Mouse (Mus musculus) lung, postnatal 36 days (tissue): ENCODE measurements at regions not wholly inside any gene's neighbourhood (a gene's known extent, or its start where the extent isn't known, plus 50 kb on each side); places are given as distances from the start of the nearest gene placed in this dataset.
"Not testable (repeated sequence)": the region's sequence is repeated elsewhere in the genome, so short reads cannot be mapped to it uniquely, and the experiment has no call there.

Experiments
- DNase-seq: peaks from one replicate; pipeline ENCODE4 v3.0.0; 2022; ENCODE audit warnings: mixed read lengths

DNA sequence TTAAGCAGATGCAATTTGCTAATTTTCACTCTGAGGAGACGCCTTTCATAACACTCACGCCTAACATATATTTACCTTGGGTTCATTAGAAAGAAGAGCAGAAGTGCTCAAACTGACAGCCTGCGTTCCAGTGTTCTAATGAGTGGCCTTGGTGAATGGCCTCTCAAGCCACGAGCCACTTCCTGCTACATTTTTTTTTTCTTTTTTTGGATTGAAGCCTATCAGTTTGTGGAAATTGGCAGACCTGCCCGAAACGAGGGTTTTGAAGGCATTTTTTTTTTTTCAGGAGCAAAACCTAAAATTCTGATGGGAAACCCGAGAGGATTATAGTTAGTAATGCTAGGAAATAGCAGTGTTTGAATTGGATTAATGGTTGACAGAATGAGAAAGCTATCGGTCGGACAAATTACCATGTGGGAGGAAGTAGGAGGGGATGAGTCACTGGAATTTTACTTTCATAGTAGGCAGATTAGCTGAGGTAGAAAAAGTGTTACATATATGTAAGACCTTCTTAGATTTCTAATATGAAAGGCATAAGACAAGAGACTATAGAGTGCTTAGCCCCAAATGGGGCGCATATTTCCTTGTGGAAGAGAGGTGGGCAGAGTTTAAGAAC lies 113.7 kb upstream of the Cwc22 start:
- DNase-seq = peak; percentile 38

DNA sequence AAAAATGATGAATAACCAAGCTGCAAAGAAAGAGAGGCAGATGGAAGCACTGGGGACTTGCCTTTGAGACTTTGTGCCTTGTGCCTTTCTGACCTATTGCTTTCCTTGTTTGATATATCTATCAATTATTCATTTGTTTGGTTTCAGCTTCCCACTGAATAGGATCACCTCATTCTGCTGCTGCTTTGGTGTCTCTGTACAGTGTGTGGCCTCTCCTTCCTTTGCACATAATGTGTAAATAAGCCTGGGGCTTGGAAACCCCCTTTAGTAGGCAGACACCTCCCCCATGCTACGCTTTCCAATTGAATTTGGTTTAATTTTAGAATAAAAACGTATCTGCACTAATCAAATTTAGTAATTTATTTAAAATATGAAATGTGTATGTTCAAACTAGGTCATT lies 112.8 kb upstream of the Cwc22 start:
- no peak for DNase-seq

DNA sequence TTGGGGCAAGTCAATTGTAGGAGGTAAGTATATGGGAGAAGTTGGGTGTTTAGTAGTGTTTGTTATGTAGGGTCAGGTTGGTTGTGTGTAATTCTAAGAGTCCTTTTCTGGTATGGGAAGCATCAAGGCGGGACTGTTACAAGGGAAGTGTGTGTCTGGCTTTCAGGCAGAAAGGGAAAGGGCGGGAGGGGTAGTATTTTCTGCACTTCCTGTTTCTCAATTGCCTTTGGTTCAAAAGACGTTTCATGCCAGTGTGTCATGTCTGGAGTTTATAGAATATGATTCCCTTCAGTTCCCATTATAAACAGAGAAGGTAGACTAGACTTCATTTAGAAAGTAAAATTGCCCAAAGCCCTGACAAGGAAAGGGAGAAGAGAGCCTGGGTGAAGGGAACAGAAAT lies 107.7 kb upstream of the Cwc22 start:
- no peak for DNase-seq

DNA sequence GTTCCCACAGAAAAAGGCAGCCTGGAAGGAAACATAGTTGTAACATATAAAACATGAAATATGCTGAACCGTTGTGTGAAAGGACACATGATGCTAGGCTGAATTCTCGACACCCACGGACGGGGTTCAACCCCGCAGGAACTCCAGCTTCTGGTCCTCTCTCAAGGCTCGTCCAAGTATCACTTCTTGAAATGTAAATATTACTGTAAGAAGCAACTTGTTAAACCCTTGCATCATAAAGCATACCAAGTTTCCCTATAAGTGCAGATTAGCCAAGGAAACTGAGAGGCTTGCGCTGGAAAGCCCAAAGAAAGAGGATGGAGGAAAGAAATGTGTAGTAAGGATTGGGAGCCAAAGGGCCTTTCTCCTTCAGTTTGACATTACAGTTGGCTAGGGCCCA lies 104.4 kb upstream of the Cwc22 start:
- DNase-seq = no peak

DNA sequence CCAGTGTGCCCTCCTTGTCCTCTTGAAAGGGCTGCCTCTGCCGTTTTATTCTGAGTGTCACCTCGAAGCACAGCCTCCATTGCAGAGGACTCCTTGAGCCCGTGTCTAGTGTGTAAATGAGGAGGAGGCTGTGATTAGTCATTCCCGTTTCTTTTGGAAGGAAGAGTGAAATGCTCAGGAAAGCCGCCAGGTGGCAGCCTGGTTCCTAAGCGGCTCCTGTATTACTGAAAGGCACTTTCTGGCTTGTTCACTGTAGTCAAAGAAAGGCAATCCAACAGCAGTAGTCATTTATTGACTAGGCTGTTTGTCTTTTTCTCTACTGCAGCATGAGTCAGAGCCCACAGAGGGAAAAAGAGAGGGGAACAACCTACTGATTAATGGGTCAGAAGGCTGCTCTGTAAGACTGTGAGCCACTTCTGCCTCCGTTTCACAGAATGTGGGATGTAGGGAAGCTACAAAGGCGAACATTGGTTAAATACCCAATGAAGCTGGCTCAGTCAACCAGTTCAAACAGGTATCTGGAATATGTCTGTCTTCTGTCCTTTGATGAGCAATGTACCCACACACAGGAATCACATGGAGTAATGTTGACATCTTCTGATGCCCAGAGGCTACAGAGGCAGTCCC lies 103.2 kb upstream of the Cwc22 start:
- DNase-seq = peak; percentile 85

DNA sequence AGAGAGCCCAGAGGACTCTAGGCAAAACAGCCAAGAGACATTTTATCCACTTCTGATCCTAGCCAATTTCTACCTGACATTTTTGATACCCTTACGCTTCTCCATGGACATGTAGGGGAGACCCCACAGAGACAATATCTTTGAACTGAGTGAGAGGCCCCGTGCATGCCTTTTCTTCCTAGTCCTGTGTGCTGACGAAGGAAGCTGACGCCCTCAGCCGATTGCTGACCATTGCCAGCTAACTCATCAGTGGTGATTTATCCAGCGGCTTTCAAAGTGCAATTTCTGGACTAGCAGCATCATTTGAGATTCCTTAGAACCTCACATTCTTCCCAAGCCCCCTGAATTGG lies 102.5 kb upstream of the Cwc22 start:
- DNase-seq = no peak

DNA sequence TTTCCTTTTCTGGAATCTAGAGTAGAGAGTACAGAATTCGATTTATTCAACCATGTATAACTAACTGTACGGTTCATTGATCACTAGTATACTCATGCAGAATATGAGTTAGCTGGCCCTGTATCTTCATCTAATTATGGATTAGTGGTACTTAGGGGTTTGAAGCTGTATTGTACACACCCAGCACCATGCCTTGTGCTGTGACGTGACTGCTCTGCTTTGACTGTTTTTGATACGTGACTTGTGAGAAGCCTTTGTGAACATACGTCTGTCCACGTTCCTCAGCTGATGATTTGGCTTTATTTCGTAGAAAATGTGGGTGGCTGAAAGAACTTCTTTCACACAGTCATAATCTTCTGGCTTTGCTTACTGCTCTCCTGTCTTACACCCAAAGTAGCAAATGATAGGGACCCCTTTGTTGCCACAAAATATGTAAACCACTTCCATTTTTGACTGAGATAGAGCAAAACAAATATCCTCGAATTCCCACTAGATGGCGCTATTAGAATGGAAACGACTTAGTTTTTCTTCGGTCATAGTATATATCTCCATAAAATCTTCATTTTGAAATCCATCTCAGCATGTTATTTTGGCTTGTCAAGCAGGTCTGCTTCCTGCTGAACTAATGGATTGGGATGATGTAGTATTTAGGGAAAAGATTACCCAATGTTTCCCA lies 102.0 kb upstream of the Cwc22 start:
- DNase-seq = peak; percentile 25

DNA sequence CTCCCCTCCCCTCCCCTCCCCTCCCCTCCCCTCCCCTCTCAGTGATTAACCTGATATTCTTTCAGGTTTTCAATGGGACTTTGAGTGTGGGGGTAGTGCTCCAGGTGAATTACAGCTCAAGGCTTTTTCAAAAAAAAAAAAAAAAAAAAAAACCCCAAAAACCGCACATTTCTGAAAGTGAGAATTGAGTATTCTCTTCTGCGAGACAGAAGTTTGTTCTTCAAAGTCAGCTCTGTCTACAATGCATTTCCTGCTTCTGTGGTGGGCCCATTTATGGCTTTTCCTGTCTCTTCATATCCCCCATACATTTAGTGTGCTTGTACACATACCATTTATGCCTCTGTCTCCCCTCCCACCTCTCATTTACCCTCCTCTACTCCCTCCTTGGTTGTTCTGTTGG lies 81.1 kb upstream of the Cwc22 start:
- no peak for DNase-seq

DNA sequence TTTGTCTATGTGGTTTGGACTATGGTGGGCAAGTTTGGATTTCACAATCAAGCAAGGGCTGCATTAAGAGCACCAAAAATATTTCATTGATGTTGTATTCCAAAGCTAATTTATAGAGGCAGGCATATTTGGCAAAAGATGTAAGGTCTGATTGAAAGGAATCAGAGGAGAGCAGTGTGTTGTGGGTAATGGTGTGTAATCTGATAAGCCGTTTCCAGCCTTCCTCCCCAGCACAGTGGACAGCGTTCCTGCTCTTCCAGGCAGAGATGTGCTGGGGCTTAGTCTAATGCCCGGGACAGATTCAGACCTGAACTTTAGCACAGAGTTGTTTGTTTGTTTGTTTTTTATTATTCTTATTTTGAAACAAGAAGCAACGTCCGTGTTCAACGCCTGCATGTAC lies 80.6 kb upstream of the Cwc22 start:
- DNase-seq = no peak

DNA sequence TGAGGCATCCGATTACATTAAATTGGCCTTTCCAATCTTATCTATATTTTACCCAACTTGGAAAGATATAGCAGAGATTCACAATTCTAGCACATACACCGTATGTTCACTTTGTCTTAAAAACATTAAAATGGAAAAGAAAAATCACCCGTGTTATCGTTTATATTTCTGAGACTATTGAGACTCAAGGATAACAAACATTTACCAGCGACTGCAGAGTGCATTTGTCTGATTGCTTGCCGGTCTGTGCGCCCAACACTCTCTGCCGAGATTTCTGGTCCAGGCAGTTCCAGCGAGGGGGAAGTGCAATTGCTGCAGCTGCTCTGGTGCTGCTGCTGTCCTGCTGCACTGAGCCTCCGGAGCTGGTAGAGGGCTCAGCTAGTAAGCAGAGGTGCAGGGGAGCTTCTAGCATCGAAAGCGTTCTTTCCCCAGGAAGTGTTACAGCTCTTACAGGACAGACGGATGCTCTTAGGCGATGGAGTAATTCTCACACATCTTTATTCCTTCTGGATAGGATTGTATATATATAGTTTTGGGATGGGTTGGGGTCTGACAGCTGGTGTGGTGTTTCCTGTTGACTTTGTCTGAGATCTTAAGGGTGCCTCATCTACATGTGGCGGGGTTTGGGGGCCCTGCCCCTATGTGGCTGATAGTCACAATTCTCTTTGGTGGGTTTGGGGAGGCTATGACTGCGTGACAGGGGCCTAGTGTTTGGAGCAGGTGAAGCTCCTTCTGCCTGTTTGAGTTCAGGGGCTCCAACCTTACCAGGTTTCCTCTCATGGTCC lies 79.7 kb upstream of the Cwc22 start:
- no peak for DNase-seq

DNA sequence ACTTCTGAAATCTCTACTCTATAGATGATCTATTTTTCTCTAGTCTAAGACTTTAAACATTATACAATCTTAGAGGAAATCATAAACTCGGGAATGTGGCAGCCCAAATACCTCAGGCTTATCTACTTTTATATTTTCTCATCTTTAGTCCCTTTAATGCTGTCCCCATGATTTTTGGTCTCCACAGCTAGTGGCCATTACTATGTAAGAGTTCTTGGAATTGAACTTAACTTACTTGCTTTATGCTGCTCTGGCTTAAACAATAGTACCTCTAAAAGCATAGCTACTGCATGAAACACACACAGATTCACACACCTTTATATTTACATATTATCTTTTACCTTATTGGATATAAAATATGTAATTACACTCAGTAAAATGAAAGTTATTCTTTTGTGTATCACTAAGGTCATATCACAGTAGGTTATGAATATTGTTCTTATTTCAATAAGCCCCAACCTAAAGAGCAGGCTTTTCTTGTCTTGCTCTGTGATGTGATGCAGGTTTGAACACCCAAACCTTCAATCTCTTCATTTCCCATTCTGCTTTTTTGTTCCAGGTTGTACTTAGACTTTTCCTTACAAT lies 78.9 kb upstream of the Cwc22 start:
- no peak for DNase-seq

DNA sequence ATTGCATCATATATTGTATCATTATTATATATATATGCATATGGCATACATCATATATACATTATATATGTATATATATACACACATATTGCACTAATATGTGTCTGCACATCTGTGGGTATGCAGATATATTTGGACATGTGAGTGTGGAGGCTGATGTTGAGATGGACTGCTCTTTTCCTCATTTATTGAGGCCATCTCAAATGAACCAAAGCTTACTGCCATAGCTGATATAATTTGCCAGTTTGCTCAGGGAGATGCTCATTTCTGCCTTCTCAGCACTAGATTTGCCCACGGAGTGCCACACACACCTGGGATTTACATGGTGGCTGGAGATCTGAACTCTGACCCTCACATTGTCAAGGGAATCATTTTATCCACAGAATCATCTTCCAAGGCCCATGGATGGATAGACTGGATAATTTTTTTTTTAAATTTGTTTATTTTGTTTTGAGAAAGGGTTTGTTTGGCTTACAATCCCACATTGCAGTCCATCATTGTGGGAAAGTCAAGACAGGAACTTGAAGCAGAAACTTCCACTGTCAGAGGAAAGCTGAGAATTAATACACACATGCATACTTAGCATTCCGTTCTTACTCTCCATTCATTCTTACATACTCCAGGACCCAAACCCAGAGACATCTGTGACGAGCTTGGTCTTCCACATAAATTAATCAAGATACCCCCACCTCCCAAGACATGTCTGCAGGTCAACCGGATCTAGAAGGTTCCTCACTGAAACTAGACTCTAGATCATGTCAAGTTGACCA lies 77.9 kb upstream of the Cwc22 start:
- no peak for DNase-seq

DNA sequence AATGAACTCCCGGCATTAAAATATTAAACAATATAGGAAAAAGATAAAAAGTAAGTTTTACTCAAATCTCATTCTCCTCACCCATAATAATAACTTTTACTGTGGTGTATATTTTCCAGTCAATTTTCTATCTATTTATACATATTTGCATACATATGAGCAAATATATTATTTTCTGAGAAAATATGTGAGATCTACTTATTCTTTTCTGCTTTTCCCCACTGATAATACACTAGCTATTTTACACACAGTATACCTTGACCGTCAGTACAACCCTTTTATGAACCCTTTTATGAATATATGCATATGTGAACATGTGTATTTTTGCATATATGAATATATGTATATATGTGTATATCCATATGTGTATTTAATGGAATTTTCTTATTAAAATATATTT lies 77.2 kb upstream of the Cwc22 start:
- no peak for DNase-seq

DNA sequence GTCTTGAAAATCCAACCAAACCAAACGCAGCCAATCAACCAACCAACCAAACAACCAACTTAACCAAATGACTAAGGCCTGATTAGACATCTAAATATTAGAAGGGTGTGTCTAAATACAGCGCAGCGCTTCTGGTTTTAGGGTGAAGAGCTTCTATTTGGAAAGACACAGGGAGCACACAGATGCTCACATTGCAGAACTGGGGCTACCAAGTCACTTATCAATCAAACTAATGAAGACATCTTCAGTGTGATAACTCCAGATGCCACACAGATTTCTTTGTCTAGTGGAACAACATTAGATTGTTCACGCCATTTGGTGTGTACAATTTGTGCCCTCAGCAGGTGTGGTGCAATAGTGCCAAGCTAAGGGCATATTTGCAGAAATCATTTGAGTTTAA lies 76.6 kb upstream of the Cwc22 start:
- DNase-seq = no peak

DNA sequence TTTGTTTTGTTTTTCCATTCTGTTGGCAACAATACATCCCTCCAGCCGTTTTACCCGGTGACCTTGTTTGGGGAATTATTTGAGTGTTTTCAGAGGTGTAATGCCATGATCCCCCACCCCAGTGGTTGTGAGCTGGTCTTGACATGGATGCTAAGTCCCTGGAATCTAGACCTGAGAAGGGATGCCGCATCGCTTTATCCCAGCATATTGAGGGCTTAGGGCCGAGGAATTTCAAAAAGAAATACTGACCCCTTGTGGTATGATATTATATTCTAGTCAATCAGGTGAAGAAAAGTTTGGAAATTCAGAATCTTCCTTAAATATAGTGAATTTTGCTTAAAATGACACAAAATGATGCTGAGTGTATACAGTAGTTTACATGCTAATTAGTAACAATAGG lies 75.7 kb upstream of the Cwc22 start:
- DNase-seq = no peak

DNA sequence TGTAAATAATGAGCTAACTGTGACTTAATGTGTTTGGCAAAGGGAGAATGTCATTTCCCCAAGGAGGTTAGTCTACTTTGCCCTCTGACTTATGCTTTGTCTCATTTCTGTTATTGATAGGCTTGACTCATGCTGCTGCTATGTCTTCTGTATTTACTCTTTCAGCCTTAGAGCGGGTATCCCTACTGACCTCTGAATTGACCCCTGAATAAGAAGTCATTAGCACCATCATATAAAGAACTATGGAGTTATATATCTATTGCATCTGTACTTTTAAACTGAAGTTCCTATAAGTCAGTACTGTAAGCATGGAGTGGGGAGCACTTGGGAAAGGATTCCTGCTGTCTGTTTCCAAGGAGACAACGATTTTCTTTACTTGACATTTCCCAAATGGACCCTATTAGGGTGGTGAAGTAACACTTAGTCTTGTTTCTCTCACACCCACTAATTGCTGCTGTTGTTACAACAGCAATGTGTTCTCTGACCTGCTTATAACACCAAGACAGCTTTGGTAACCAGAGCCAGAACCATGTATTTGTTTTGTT lies 75.3 kb upstream of the Cwc22 start:
- DNase-seq = no peak

DNA sequence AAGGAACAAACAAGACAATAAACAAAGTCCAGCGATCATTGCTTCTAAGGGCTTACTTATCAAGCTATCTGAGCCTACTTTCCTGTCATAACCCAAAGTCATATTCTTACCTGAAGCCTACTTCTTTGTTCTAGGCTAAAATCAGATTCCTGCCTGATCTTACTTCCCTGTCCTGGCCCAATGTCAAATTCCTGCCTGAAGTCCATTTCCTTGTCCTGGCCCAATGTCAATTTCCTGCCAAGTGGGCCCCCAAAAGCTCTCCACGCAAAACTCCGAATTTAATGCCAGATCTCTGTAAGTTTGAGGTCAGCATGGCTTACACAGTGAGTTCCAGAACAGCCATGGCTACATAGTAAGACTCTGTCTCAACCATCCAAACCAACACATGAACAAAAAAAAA lies 74.3 kb upstream of the Cwc22 start:
- no peak for DNase-seq

DNA sequence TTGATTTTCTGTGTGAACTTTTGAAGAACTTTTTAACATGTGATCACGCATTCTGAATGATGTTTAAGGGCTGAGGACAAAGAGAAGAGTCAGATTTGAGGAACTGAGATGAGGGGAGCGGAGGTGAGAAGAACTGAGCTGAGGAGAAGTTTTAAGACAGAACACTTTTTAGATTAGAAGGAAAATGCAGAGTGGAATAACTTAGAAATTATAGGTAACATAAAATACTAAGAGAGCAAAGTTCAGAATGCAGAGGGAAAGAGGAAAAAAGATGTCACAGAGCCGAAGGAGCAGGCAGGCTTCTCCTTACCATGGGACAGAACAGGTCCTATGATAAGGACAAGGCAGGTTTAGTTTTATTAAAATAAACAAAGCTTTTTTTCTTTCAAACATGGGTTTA lies 73.7 kb upstream of the Cwc22 start:
- DNase-seq = no peak

DNA sequence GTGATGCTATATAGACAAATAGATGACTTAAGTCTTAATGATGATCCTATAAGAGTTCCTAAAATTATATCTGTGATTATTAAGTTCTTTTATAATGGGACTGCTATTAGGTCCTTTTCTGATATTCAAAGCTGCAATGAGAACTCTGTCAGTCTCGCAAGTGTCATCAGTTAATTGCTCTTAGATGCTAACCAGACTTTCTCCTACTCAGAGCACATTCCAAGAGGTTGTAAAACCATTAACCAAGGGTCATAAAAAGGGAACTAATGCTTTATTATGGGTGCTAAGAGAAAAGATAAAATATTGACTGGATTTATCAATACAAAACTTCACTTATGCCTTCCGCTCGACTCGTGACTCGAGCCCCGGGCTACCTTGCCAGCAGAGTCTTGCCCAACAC lies 66.3 kb upstream of the Cwc22 start:
- DNase-seq = not testable (repeated sequence)

DNA sequence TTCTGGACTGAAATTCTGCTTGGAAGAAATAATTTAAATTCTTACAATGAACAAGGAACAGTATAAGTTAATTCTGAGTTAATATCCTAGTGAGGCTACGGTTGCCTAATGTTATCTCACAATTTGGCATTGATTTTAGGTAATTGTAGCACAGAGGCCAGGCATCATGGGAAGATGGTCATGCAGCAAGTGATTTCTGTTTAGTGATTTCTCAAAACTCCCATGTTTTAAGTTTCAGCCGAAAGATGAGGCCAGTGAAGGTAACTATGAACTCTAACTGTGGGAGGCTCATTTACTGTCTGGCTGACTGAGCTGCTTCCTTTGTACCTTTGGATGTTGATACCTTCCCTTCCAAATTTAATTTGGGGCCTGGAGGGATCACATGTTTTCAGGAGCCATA lies 65.6 kb upstream of the Cwc22 start:
- no peak for DNase-seq

DNA sequence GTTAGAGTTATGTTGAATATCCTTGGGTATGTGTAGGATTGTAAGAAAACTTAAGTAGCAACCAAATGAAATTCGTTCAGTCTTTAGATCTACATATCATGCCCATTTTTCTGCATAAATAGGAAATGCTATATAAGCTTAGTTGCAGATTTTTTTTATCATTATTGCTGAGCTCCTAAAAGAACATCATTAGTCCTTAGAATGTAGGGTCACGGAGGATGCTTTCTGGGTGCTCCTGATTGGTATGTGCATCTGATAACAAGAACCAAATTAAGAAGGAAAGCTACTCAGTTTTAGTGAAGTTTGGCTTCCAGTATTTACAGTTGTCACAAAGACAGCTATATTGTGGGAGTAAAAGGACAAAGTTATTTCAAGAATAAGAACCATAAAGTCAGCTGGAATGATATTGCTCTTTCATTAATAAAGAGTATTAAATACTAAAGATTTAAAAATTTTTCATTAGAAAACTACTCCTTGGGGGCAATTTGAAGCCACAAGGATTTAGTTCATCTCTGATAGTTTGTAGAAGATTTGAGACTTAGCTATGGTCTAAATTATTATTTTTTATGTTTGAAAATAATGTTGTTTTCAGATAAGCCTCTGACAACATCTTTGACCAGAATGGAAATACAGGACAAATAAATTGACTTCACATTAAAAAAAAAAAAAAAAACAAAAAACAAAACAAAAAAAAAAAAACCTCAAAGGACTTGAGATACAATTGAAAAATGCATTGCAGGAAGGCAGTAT lies 65.1 kb upstream of the Cwc22 start:
- DNase-seq = no peak
